Mouse (Mus musculus) liver, postnatal 0 days (tissue): ENCODE measurements around the gene Zfr2. TPM values are rescaled to one million over a fixed set of nuclear protein-coding genes. Genes with fewer than 3 reads are reported as not detected.
"Not testable (repeated sequence)": the region's sequence is repeated elsewhere in the genome, so short reads cannot be mapped to it uniquely, and the experiment has no call there.

ENCODE experiments used
- ATAC-seq: fragments of 200-750 bp; cut with Nextera tagmentation; 2 replicates; pipeline ENCODE4 v1.8.0; 2017; ENCODE audit warnings: mild to moderate bottlenecking, moderate library complexity
- DNase-seq: peaks from one replicate; pipeline ENCODE4 v3.0.0-alpha.2; 2016
- H3K27ac ChIP-seq: fragments of 300-500 bp; sonication (generic); 2 replicates; pipeline ENCODE4 v1.5.1; 2014; ENCODE audit warnings: antibody characterized with exemption, moderate library complexity, mild to moderate bottlenecking, low read depth
- H3K27me3 ChIP-seq: fragments of 300-500 bp; sonication (generic); 2 replicates; pipeline ENCODE4 v1.6.1; 2014; ENCODE audit warnings: low read length, control low read depth, mixed read lengths; ENCODE audit not compliant: insufficient read depth
- H3K36me3 ChIP-seq: fragments of 300-500 bp; sonication (generic); replicated peaks from 2 replicates; pipeline ENCODE4 v1.6.1; 2014; ENCODE audit warnings: mild to moderate bottlenecking, control low read depth, low read length, moderate library complexity, mixed read lengths; ENCODE audit not compliant: insufficient read depth
- H3K4me1 ChIP-seq: fragments of 300-500 bp; sonication (generic); 2 replicates; pipeline ENCODE4 v1.6.1; 2014; ENCODE audit warnings: antibody characterized with exemption, mild to moderate bottlenecking, control low read depth; ENCODE audit not compliant: insufficient read depth
- H3K4me2 ChIP-seq: fragments of 300-500 bp; sonication (generic); 2 replicates; pipeline ENCODE4 v1.6.1; 2014; ENCODE audit warnings: low read depth, mild to moderate bottlenecking, low read length, moderate library complexity, mixed read lengths
- H3K4me3 ChIP-seq: fragments of 300-500 bp; sonication (generic); 2 replicates; pipeline ENCODE4 v1.5.1; 2014; ENCODE audit warnings: low read depth, low read length
- H3K9ac ChIP-seq: fragments of 300-500 bp; sonication (generic); replicated peaks from 2 replicates; pipeline ENCODE4 v1.6.1; 2014; ENCODE audit warnings: mild to moderate bottlenecking, moderate library complexity
- H3K9me3 ChIP-seq: fragments of 300-500 bp; sonication (generic); 2 replicates; pipeline ENCODE4 v1.6.1; 2016; ENCODE audit warnings: mild to moderate bottlenecking, control low read depth, low read length, mixed read lengths
- CTCF ChIP-seq: sonication (generic); IDR thresholded peaks from 2 replicates; pipeline ENCODE4 v1.5.1; 2016; ENCODE audit warnings: antibody characterized with exemption, low read depth
- EP300 ChIP-seq: IDR thresholded peaks from 2 replicates; pipeline ENCODE4 v1.6.1; 2016; ENCODE audit warnings: antibody characterized with exemption, low read depth, mild to moderate bottlenecking
- WGBS: fragments of 180-500 bp; shearing (Covaris S2); extraction: QIAGEN DNeasy Blood & Tissue Kit; methylation state at CpG from one replicate; pipeline ENCODE4 v1.1.7; 2014; ENCODE audit not compliant: insufficient replicate concordance; 5-methylcytosine and 5-hydroxymethylcytosine counted together
- polyA plus RNA-seq: library from polyadenylated mRNA; unstranded; fragments of >200 nt; fragmentation: Nextera tagmentation; extraction: Ambion mirVana; gene quantifications from 2 replicates; pipeline ENCODE4 v1.2.1, GENCODE M21; 2015

Gene Zfr2
- polyA plus RNA-seq, 1 experiment from 2014 or later, result 0.61 TPM

- TF ChIP-seq CTCF (no peak), EP300 (no peak)
- H3K9ac ChIP-seq, result no peak overlapping the region
- no peak overlapping the region for H3K4me2 ChIP-seq
- H3K4me3 ChIP-seq, result no peak overlapping the region
- no peaks in the 10 kb centered on the region for H3K9me3 ChIP-seq
- H3K4me1 ChIP-seq, result no peaks in the 10 kb centered on the region
- WGBS, result 73% methylated on average over 6 of the region's 6 CpGs
- no peak overlapping the region for H3K27ac ChIP-seq
- no peak for DNase-seq
- no peak for ATAC-seq
- no peaks in the 10 kb centered on the region for H3K36me3 ChIP-seq
- 0 out of 2 replicates have a peak, but pooled peaks cover 2% of the 10 kb centered on the region for H3K27me3 ChIP-seq
Measured at GRCm38 (mm10) chr10:81216260-81216659, 16.7 kb upstream of the Zfr2 start.

DNA sequence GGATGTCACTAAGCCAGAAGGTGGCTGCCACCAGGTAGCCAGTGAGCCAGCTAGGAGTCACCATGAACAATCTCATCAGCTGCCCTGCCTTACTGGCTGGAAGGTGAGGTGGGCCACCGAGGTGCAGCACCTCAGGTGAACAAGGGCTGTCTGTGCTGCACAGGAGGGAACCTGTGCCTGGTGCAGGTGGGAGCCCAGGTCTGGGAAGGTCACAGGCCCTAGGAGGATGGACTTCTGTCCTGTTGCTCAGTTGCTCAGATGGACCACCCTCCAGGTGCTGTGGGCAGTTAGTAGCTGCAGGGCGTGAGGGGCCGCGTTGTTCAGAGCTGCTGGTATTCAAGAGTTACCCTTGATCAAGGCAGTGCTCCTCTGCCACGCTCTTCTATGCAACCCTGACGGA is 16.1 kb upstream of the Zfr2 start:
- peaks cover 3% of the 10 kb centered on the region; the same call in 1 of the 2 replicates for H3K4me1 ChIP-seq
- ATAC-seq, result no peak
- H3K9me3 ChIP-seq, result no peaks in the 10 kb centered on the region
- no peak overlapping the region for H3K4me2 ChIP-seq
- H3K27me3 ChIP-seq, result 0 out of 2 replicates have a peak, but pooled peaks cover 2% of the 10 kb centered on the region
- H3K27ac ChIP-seq, result no peak overlapping the region
- H3K9ac ChIP-seq, result no peak overlapping the region
- 79% methylated on average over 6 of the region's 6 CpGs for WGBS
- no peak for TF ChIP-seq CTCF
- no peak for TF ChIP-seq EP300
- no peak for DNase-seq
- no peak overlapping the region for H3K4me3 ChIP-seq
- no peaks in the 10 kb centered on the region for H3K36me3 ChIP-seq

DNA sequence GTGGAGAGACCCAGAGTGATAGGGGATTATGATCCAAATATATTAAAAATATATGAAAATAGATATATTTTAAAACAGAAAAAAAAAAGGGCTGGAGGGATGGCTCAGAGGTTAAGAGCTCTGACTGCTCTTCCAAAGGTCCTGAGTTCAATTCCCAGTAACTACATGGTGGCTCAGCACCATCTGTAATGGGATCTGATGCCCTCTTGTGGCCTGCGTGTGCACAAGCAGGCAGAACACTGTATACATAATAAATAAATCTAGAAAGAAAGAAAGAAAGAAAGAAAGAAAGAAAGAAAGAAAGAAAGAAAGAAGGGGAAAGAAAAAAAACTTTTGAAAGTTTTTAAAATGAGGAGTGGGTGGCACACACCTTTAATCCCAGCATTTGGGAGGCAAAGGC is 15.7 kb upstream of the Zfr2 start:
- not testable (repeated sequence) for H3K9me3 ChIP-seq, DNase-seq, H3K36me3 ChIP-seq, H3K27ac ChIP-seq, H3K27me3 ChIP-seq, H3K4me2 ChIP-seq, H3K9ac ChIP-seq, H3K4me3 ChIP-seq, H3K4me1 ChIP-seq, ATAC-seq
- peak; percentile 72 for TF ChIP-seq CTCF
- WGBS, result 10% methylated on average over 1 of the region's 1 CpGs

- DNase-seq (peak; percentile 84), ATAC-seq (peak; percentile 59)
- Histone ChIP-seq H3K9me3 (no peaks in the 10 kb centered on the region), H3K27me3 (0 out of 2 replicates have a peak, but pooled peaks cover 2% of the 10 kb centered on the region), H3K9ac (no peak overlapping the region), H3K4me2 (no peak overlapping the region), H3K36me3 (no peaks in the 10 kb centered on the region), H3K27ac (no peak overlapping the region), H3K4me1 (peaks cover 3% of the 10 kb centered on the region; the same call in 1 of the 2 replicates), H3K4me3 (no peak overlapping the region)
- 17% methylated on average over 7 of the region's 7 CpGs for WGBS
- TF ChIP-seq EP300, result no peak
- peak; percentile 92 for TF ChIP-seq CTCF
Measured at GRCm38 (mm10) chr10:81217964-81218363, 15.0 kb upstream of the Zfr2 start.

GRCm38 (mm10) chr10:81221402-81222015 is 11.4 kb upstream of the Zfr2 start:
- TF ChIP-seq EP300 (no peak), CTCF (no peak)
- no peak for DNase-seq
- WGBS, result 53% methylated on average over 5 of the region's 5 CpGs
- H3K27me3 ChIP-seq, result no peaks in the 10 kb centered on the region
- H3K4me1 ChIP-seq, result peaks cover 3% of the 10 kb centered on the region; the same call in 1 of the 2 replicates
- H3K27ac ChIP-seq, result no peak overlapping the region
- H3K4me2 ChIP-seq, result no peak overlapping the region
- H3K9ac ChIP-seq, result no peak overlapping the region
- no peak for ATAC-seq
- H3K36me3 ChIP-seq, result no peaks in the 10 kb centered on the region
- H3K9me3 ChIP-seq, result no peaks in the 10 kb centered on the region
- no peak overlapping the region for H3K4me3 ChIP-seq

DNA sequence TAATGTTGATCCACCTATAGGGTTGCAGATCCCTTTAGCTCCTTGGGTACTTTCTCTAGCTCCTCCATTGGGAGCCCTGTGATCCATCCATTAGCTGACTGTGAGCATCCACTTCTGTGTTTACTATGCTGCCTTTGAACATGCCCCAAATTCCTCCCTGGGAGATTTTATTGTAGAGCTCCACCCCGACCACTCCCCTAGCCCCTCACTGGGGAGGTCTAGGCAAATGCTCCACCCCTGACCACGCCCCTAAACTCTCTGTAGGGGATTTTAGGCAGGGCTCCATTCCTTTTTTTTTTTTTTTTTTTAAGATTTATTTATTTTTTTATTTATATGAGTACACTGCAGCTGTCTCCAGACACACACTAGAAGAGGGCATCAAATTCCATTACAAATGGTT is 9.2 kb upstream of the Zfr2 start:
- H3K27me3 ChIP-seq, H3K36me3 ChIP-seq, H3K9ac ChIP-seq, DNase-seq, H3K4me2 ChIP-seq, H3K4me3 ChIP-seq, H3K27ac ChIP-seq, H3K4me1 ChIP-seq, ATAC-seq, H3K9me3 ChIP-seq: not testable (repeated sequence)
- 60% methylated on average over 2 of the region's 2 CpGs for WGBS
